Mouse (Mus musculus) forebrain, embryonic 14.5 days (tissue): ENCODE measurements around the gene Faf1. TPM values are rescaled to one million over a fixed set of nuclear protein-coding genes. Genes with fewer than 3 reads are reported as not detected.
"Not testable (repeated sequence)": the region's sequence is repeated elsewhere in the genome, so short reads cannot be mapped to it uniquely, and the experiment has no call there.

Experiments
- ATAC-seq: fragments of 200-750 bp; cut with Nextera tagmentation; 2 replicates; pipeline ENCODE4 v1.8.0; 2017; ENCODE audit warnings: mild to moderate bottlenecking, moderate library complexity
- DNase-seq: peaks from one replicate; pipeline ENCODE4 v3.0.0-alpha.2; 2015; ENCODE audit warnings: low spot score
- H3K27ac ChIP-seq: fragments of 300-500 bp; sonication (generic); 2 replicates; pipeline ENCODE4 v1.5.1; 2014; ENCODE audit warnings: low read depth, mild to moderate bottlenecking, control low read depth, low read length, moderate library complexity
- H3K27me3 ChIP-seq: fragments of 300-500 bp; sonication (generic); replicated peaks from 2 replicates; pipeline ENCODE4 v1.6.1; 2014; ENCODE audit warnings: low read length, control low read depth, mixed read lengths; ENCODE audit not compliant: control insufficient read depth, insufficient read depth
- H3K36me3 ChIP-seq: fragments of 300-500 bp; sonication (generic); 2 replicates; pipeline ENCODE4 v1.6.1; 2014; ENCODE audit warnings: low read length, control low read depth; ENCODE audit not compliant: control insufficient read depth, insufficient read depth
- H3K4me1 ChIP-seq: fragments of 300-500 bp; sonication (generic); 2 replicates; pipeline ENCODE4 v1.6.1; 2014; ENCODE audit warnings: antibody characterized with exemption, low read length, control low read depth; ENCODE audit not compliant: control insufficient read depth, insufficient read depth
- H3K4me2 ChIP-seq: fragments of 300-500 bp; sonication (generic); 2 replicates; pipeline ENCODE4 v1.6.1; 2014; ENCODE audit warnings: mild to moderate bottlenecking, control low read depth, low read length
- H3K4me3 ChIP-seq: fragments of 300-500 bp; sonication (generic); 2 replicates; pipeline ENCODE4 v1.5.1; 2014; ENCODE audit warnings: low read depth, low read length, control low read depth
- H3K9ac ChIP-seq: fragments of 300-500 bp; sonication (generic); 2 replicates; pipeline ENCODE4 v1.6.1; 2014; ENCODE audit warnings: mild to moderate bottlenecking, low read length, control low read depth, moderate library complexity
- H3K9me3 ChIP-seq: fragments of 300-500 bp; sonication (generic); replicated peaks from 2 replicates; pipeline ENCODE4 v1.6.1; 2016; ENCODE audit warnings: low read length, control low read depth, mixed read lengths; ENCODE audit not compliant: control insufficient read depth
- WGBS: fragments of 180-500 bp; shearing (Covaris S2); extraction: QIAGEN DNeasy Blood & Tissue Kit; methylation state at CpG from one replicate; pipeline ENCODE4 v1.1.7; 2014; 5-methylcytosine and 5-hydroxymethylcytosine counted together
- polyA plus RNA-seq: library from polyadenylated mRNA; unstranded; fragments of >200 nt; fragmentation: Nextera tagmentation; extraction: Ambion mirVana; gene quantifications from 2 replicates; pipeline ENCODE4 v1.2.1, GENCODE M21; 2014

Gene Faf1
- polyA plus RNA-seq, 1 experiment from 2014 or later, result 34.8 TPM

DNA sequence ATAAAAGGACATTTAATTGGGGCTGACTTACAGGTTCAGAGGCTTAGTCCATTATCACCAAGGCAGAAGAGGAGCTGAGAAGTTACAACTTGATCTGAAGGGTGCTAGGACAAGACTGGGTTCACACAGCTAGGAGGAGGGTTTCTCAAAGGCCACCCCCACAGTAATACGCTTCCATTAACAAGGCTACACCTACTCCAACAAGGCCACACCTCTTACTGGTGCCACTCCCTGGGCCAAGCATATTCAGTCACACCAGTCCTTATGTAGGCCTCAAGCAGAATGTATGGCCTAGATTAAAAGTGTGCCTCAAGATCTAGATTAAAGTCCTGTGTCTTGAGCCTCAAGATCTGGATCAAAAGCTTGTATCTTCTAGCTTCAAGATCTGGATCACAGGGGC is 4.4 kb upstream of the Faf1 start:
- Histone ChIP-seq H3K4me3 (no peak overlapping the region), H3K4me1 (no peaks in the 10 kb centered on the region), H3K27me3 (no peaks in the 10 kb centered on the region), H3K9ac (no peak overlapping the region), H3K9me3 (no peaks in the 10 kb centered on the region), H3K4me2 (no peak overlapping the region), H3K36me3 (no peaks in the 10 kb centered on the region), H3K27ac (no peak overlapping the region)
- no peak for DNase-seq
- ATAC-seq, result no peak
- WGBS, result 70% methylated on average over 1 of the region's 1 CpGs

DNA sequence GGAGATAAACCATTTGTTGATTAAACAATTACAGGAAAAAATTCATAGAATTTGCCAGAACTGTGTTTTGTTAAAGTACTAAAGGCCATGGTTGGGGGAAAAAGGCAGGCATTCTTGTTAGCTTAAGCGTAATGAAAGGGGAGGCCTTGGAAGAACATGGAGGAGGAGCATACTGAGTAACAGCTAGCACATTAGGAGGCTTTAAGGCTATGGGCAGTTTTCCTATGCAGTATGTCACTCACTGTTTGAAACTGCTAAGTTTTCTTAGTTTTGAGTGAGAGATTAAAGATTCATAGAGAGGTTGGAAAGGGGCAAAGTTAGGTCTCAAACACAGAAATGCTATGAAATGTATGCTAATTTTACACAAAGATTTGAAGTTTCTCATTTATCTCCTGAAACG is 2.3 kb upstream of the Faf1 start:
- Histone ChIP-seq H3K36me3 (no peaks in the 10 kb centered on the region), H3K4me2 (no peak overlapping the region), H3K4me3 (no peak overlapping the region), H3K9ac (no peak overlapping the region), H3K27ac (no peak overlapping the region), H3K4me1 (peaks cover 3% of the 10 kb centered on the region; the same call in 1 of the 2 replicates), H3K9me3 (no peaks in the 10 kb centered on the region), H3K27me3 (no peaks in the 10 kb centered on the region)
- WGBS, result 77% methylated on average over 2 of the region's 2 CpGs
- no peak for DNase-seq
- no peak for ATAC-seq

DNA sequence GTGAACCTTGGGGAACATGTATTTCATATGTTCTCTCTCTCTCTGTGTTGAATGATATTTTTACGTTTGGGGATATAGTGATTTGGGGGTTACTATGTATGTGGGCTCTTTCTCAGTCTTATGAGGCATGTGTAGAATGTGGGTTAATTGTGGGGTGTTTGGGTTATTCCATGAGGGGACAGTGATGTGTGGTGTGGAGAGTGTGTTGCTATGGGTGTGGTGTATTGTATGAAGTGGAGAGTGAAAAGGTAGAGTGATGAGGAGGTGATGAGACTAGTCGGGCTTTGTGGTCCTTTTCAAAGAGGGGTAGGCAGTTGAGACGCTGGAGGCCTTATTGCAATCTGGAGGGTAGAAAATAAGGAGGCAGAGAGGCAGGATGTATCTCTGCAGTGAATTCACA is 833 bp downstream of the Faf1 start:
- Histone ChIP-seq H3K9me3 (no peaks in the 10 kb centered on the region), H3K9ac (peak overlapping the region; percentile 87), H3K4me3 (peak overlapping the region; percentile 83), H3K4me2 (peak overlapping the region; percentile 69), H3K36me3 (no peaks in the 10 kb centered on the region), H3K27me3 (no peaks in the 10 kb centered on the region), H3K4me1 (peaks cover 3% of the 10 kb centered on the region; the same call in 1 of the 2 replicates), H3K27ac (peak overlapping the region; percentile 95)
- ATAC-seq, result peak; percentile 2; the same call in 1 of the 2 replicates
- no peak for DNase-seq
- 0% methylated on average over 3 of the region's 3 CpGs for WGBS

DNA sequence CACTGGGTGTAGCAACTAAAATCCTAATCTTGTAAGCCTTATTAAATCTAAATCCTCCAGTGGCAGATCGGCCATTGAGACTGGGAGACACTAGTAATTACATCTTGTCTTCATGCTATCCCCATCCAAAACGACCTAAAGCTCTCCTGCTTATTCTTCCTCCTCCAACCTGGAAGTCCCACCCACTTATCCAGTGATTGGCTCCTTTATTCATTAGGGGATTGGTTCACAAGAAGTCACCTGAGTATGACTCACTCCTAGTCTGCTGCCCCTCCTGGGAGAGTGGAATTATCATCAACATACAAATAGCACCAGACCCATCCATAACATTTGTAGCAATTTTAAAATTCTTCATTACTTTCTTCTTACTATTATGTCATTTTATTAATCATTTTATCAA is 7.2 kb downstream of the Faf1 start:
- H3K36me3 ChIP-seq, result no peaks in the 10 kb centered on the region
- H3K4me3 ChIP-seq, result no peak overlapping the region
- no peak overlapping the region for H3K27ac ChIP-seq
- ATAC-seq (no peak), DNase-seq (no peak)
- no peak overlapping the region for H3K9ac ChIP-seq
- H3K9me3 ChIP-seq, result no peaks in the 10 kb centered on the region
- no peaks in the 10 kb centered on the region for H3K27me3 ChIP-seq
- 72% methylated on average over 2 of the region's 2 CpGs for WGBS
- no peaks in the 10 kb centered on the region for H3K4me1 ChIP-seq
- no peak overlapping the region for H3K4me2 ChIP-seq

DNA sequence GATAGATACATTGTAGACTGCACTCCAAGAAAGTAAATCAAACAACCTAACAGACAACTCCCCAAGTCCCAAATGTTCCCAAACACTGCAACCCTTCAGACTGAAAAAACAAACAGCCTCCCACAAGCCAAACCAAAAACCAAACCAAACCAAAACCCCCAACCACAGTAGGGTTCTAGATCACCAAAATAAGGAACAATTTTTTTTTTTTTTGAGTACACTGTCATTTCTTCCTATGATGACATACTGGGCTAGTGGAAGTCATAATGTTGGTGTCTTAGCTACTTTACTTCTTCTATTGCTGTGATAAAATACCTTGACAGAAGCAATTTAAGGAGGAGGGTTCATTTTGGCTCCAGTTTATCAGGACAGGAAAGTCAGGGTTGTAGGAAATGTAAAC is 16.3 kb downstream of the Faf1 start:
- DNase-seq, result no peak
- no peaks in the 10 kb centered on the region for H3K4me1 ChIP-seq
- no peaks in the 10 kb centered on the region for H3K27me3 ChIP-seq
- H3K27ac ChIP-seq, result no peak overlapping the region
- no peaks in the 10 kb centered on the region; the same call in 1 of the 2 replicates for H3K9me3 ChIP-seq
- no peak for ATAC-seq
- H3K4me2 ChIP-seq, result no peak overlapping the region
- no peak overlapping the region for H3K4me3 ChIP-seq
- H3K36me3 ChIP-seq, result 0 out of 2 replicates have a peak, but pooled peaks cover 3% of the 10 kb centered on the region
- H3K9ac ChIP-seq, result no peak overlapping the region

DNA sequence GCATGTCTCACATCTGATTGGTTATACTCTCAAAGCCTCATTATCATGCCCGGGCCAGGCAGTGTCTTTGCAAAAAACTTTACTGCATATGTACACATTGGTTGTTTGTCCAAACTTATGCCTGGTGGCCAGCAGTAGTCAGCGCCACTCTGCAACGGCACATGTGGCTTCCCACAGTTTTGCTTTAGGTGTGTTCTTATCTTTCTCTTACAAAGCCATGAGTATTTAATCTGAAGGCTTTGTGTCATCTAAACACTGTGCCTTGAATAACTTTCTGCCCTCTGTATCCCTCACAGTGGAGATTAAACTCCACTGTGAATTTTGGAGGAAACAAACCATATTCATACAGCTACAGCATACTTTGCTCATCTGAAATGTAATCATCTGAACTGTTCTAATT is 24.3 kb downstream of the Faf1 start:
- 80% methylated on average over 3 of the region's 3 CpGs for WGBS
- not testable (repeated sequence) for H3K4me2 ChIP-seq, DNase-seq, H3K36me3 ChIP-seq, H3K9me3 ChIP-seq, H3K4me3 ChIP-seq, H3K27ac ChIP-seq, H3K9ac ChIP-seq, ATAC-seq, H3K27me3 ChIP-seq, H3K4me1 ChIP-seq

DNA sequence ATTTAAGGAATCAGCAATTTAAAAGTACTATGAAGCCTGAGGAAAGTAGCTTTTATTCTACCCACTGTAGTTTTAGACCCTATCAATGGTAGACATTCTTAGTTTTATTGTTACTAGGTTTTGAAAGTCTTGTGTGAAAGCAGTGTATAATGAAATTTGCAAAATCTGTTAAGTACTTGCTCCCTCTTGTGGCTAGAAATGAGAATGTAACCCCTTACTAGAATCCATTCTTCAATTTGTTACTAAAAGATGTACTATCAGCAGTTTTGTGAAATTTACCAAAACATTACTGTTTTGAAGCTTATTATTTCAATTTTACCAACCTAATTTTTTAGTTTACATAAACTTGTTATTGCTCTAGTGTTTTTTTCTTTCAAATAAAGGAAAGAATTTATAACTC is 27.2 kb downstream of the Faf1 start:
- no peaks in the 10 kb centered on the region for H3K36me3 ChIP-seq
- no peak overlapping the region for H3K4me2 ChIP-seq
- H3K27me3 ChIP-seq, result no peaks in the 10 kb centered on the region
- no peaks in the 10 kb centered on the region for H3K9me3 ChIP-seq
- DNase-seq, result peak; percentile 82
- no peak overlapping the region for H3K4me3 ChIP-seq
- H3K27ac ChIP-seq, result no peak overlapping the region
- H3K4me1 ChIP-seq, result no peaks in the 10 kb centered on the region
- no peak for ATAC-seq
- no peak overlapping the region for H3K9ac ChIP-seq

DNA sequence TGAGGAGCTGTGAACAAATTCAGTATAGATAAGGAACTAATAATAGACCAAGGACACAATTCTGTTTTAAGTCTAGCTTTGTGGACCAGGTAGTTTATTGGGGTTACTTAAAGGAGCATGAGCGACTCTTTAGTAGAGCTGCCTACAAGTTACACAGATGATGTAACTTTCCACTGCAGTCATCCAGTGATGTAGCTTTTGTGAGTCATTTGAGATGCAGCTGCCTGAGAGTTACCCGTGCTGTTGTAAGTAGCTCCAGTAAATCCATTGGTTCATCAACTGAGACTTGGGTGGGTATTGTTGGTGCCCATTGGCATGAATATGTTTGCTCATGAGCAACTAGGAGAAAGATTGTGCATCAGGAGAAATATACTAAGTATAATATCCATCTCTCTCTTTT is 29.0 kb downstream of the Faf1 start:
- Histone ChIP-seq H3K4me1 (no peaks in the 10 kb centered on the region), H3K9ac (no peak overlapping the region), H3K27ac (no peak overlapping the region), H3K36me3 (no peaks in the 10 kb centered on the region), H3K9me3 (no peaks in the 10 kb centered on the region), H3K27me3 (no peaks in the 10 kb centered on the region), H3K4me3 (no peak overlapping the region), H3K4me2 (no peak overlapping the region)
- ATAC-seq, result no peak
- WGBS, result 91% methylated on average over 2 of the region's 2 CpGs
- no peak for DNase-seq

DNA sequence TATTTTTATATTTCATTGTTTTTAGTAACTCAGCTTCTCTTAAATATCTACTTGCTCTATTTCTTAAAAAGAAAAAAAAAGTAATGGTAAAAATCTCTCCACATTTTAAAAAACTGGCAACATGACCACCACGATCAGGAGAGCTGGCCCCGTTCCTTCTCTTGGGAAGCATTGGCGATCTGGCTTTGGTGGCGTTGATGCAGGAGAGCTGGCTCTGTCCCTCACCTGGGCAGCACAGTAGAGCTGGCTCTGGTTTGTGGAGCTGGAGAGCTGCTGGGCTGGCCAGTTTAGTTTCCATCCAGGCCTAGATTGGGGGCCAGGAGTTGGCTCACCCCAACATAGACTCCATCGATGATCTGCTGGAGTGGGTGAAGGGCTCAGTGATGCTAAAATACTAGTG is 42.9 kb downstream of the Faf1 start:
- 95% methylated on average over 5 of the region's 5 CpGs for WGBS
- ATAC-seq, result no peak
- H3K9me3 ChIP-seq, result no peaks in the 10 kb centered on the region
- H3K4me3 ChIP-seq, result no peak overlapping the region
- no peak overlapping the region for H3K9ac ChIP-seq
- no peak overlapping the region for H3K4me2 ChIP-seq
- no peak overlapping the region for H3K27ac ChIP-seq
- DNase-seq, result no peak
- no peaks in the 10 kb centered on the region for H3K27me3 ChIP-seq
- no peaks in the 10 kb centered on the region for H3K4me1 ChIP-seq
- no peaks in the 10 kb centered on the region for H3K36me3 ChIP-seq
